Mouse (Mus musculus) adrenal gland, adult 8-10 months (tissue): ENCODE data around the gene Txndc12. TPM values are rescaled to one million over a fixed set of nuclear protein-coding genes. Genes with fewer than 3 reads are reported as not detected.

Experiments
- DNase-seq: peaks from one replicate; pipeline ENCODE4 v3.0.0; 2022
- total RNA-seq, 4 experiments: library from RNA; stranded (reverse); gene quantifications; 2 replicates each; pipeline ENCODE4 v1.2.4; 2022

Txndc12 gene
- 10 to 100 TPM; 62.5 to 76.1 (median 70.7) TPM for total RNA-seq

GRCm38 (mm10) chr4:108834115-108834970 lies at the start of gene Txndc12:
Gene Txndc12, plus strand, starts transcription at chr4:108834601.
- DNase-seq: peak; percentile 87

- no peak for DNase-seq
Measured at GRCm38 (mm10) chr4:108789258-108789936, 45.0 kb upstream of the Txndc12 start.

- DNase-seq: no peak
Measured at GRCm38 (mm10) chr4:108790507-108790906, 43.9 kb upstream of the Txndc12 start.

GRCm38 (mm10) chr4:108793941-108794340 lies 40.5 kb upstream of the Txndc12 start:
- DNase-seq: no peak

GRCm38 (mm10) chr4:108796701-108797100 lies 37.7 kb upstream of the Txndc12 start:
- DNase-seq: no peak

- DNase-seq: peak; percentile 47
Measured at GRCm38 (mm10) chr4:108798083-108798830, 36.1 kb upstream of the Txndc12 start.

- no peak for DNase-seq
Measured at GRCm38 (mm10) chr4:108803535-108803934, 30.9 kb upstream of the Txndc12 start.

GRCm38 (mm10) chr4:108811142-108811541 lies 23.3 kb upstream of the Txndc12 start:
- DNase-seq: no peak

GRCm38 (mm10) chr4:108811550-108811949 lies 22.9 kb upstream of the Txndc12 start:
- no peak for DNase-seq

GRCm38 (mm10) chr4:108825677-108826076 lies 8.7 kb upstream of the Txndc12 start:
- no peak for DNase-seq

GRCm38 (mm10) chr4:108826096-108826495 lies 8.3 kb upstream of the Txndc12 start:
- DNase-seq: no peak

- DNase-seq: no peak
Measured at GRCm38 (mm10) chr4:108826643-108827042, 7.8 kb upstream of the Txndc12 start.

GRCm38 (mm10) chr4:108830698-108831097 lies 3.7 kb upstream of the Txndc12 start:
- no peak for DNase-seq

GRCm38 (mm10) chr4:108832916-108833827 lies 1.2 kb upstream of the Txndc12 start, which contains the start of gene Btf3l4:
Gene Btf3l4, minus strand, starts transcription at chr4:108833614.
- DNase-seq: peak; percentile 86

GRCm38 (mm10) chr4:108833828-108834114 lies 630 bp upstream of the Txndc12 start:
- no peak for DNase-seq

- peak; percentile 20 for DNase-seq
Measured at GRCm38 (mm10) chr4:108834971-108835311, 540 bp downstream of the Txndc12 start.

- no peak for DNase-seq
Measured at GRCm38 (mm10) chr4:108835496-108835895, 1.1 kb downstream of the Txndc12 start.

- no peak for DNase-seq
Measured at GRCm38 (mm10) chr4:108838031-108838430, 3.6 kb downstream of the Txndc12 start.

GRCm38 (mm10) chr4:108841920-108842578 lies 7.6 kb downstream of the Txndc12 start:
- DNase-seq: no peak

- no peak for DNase-seq
Measured at GRCm38 (mm10) chr4:108843336-108843735, 8.9 kb downstream of the Txndc12 start.

- DNase-seq: no peak
Measured at GRCm38 (mm10) chr4:108845824-108846569, 11.6 kb downstream of the Txndc12 start.
